Mouse (Mus musculus) gastrocnemius, postnatal 10 days (tissue): ENCODE results near the gene Vill. TPM values are rescaled to one million over a fixed set of nuclear protein-coding genes. Genes with fewer than 3 reads are reported as not detected.

ENCODE experiments used
- DNase-seq: peaks from one replicate; pipeline ENCODE4 v3.0.0; 2021; ENCODE audit warnings: mixed read lengths
- total RNA-seq, 2 experiments: library from RNA; stranded (reverse); gene quantifications; 2 replicates each; pipeline ENCODE4 v1.2.3; 2021

The Vill gene
- total RNA-seq, 2 experiments from 2014 or later = 0.52 to 0.81 TPM

GRCm38 (mm10) chr9:119034676-119035665 is 17.6 kb upstream of the Vill start:
- DNase-seq = no peak

DNA sequence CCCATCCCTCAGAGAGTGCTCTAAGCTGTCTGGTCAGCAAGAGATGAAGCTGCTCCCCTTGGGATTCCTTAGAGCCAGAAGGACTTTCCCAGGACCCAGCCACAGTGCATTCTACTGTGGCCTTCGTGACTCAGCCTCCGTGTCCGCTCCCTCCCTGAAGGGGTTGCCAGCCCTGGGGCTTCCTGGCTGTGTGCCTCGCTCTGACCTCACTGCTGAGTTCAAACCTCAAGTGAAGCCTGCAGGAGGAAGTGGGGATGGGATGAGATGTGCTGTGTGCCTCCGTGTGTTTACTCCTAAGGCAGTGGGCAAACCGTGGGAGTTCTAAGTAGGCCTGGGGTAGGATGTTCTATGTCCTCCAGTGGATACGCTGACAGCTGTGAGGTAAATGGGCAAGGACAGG is 16.7 kb upstream of the Vill start:
- peak; percentile 71 for DNase-seq

- no peak for DNase-seq
Measured at GRCm38 (mm10) chr9:119037076-119037730, 15.4 kb upstream of the Vill start.

- no peak for DNase-seq
Measured at GRCm38 (mm10) chr9:119038574-119038973, 14.0 kb upstream of the Vill start.

GRCm38 (mm10) chr9:119040101-119040775 is 12.3 kb upstream of the Vill start:
- DNase-seq = no peak

DNA sequence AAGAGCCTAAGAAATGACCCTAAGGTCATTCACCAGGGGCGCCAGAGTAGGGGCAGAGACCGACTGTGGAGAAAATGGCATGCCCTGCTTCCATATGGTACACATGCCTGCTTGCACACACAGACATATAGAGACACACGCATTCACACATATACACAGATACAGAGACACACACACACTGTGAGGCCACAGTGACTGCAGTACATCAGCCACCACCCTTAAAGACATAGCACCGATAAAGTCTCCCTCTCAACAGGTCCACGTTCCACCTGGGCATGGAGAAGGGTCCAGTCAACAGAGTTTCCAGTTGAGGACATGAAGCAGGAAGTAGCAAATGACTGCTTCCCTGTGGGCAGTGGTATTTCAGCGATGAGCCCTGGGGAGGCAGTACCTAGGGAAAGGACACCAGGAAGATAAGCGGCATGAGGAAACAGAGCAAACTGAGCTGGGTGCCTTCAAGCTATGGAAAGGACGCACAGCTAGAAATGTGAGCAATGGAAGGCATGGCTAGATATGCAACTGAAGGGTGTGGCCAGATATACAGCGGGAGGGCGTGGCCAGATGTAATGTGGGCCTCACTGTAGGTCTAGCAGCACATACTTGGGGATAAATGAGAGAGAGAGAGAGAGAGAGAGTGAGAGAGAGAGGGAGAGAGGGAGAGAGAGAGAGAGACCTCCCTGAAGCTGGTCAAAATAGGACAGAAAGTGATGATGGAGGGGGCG is 4.2 kb upstream of the Vill start:
- no peak for DNase-seq

GRCm38 (mm10) chr9:119051158-119051557 is 1.4 kb upstream of the Vill start:
- DNase-seq = no peak

DNA sequence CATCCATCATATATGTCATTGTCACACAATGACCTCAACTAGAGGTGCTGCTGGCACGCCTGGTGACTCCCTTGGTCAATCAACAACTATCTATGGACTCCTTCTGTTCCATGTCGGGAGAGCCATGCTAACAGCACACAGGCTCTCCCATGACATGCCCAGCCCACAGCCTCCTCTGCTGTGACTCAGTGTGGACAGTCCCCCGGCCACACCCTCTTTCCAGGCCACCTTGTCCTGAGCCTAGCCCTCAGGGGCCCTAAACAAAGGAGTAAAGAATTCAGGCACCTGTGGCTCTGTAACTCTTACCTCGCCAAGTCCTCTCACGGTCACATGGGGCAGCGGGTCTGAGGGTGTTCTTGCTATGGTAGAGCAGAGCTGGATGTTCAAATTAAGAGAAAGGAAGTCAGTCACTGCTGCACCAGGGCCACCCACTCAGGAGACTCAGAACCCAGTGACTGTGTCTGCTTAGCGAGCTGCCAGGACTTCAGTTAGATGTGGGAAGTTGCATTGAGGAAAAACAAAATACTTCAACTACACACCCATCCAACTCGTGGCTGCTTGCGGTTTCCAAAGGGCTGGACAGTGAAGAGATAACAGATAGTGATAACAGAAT is 1.5 kb downstream of the Vill start:
- no peak for DNase-seq

DNA sequence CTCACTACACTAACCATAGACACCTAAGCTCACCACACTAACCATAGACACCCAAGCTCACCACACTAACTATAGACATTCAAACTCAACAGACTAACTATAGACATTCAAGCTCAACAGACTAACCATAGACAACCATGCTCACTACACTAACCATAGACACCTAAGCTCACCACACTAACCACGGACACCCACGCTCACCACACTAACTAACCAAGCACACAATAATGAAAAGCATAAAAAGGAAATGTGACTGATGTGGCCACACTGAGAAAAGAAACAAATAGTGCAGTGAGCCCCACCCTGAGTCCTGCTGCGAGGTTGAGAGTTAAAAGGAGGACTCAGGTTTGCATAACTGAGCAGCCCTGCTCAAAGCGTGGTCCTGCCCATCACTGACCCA is 2.8 kb downstream of the Vill start:
- DNase-seq = no peak

- DNase-seq = no peak
Measured at GRCm38 (mm10) chr9:119058245-119058644, 5.7 kb downstream of the Vill start.

GRCm38 (mm10) chr9:119060701-119061100 is 8.1 kb downstream of the Vill start:
- DNase-seq = no peak

DNA sequence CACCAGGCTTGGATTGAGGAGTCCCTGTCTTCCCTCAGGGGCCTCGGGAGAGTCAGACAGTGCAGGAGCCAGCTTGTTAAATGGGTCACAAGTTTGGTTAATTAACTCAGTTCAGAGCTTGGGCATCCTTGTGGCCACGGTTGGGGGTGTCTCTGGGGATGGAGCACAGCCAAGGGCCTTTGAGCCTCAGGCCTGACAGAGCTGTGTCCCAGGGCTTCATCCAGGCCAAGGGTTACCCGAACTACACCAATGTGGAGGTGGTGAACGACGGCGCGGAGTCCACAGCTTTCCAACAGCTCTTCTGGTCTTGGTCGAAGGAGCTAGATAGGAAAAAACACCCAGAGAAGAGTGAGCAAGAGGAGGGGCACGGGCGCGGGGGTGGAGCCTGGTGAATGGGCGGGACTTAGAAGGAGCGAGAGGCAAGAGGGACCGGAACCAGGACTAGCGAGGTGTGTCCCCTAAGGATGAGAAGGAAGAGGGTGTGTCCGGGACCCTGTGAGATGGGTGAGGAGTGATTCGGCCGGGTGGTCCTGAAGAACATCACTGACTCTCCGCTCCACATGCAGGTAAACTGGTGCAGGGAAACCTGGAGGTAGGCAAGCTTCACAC is 10.6 kb downstream of the Vill start:
- DNase-seq = no peak

DNA sequence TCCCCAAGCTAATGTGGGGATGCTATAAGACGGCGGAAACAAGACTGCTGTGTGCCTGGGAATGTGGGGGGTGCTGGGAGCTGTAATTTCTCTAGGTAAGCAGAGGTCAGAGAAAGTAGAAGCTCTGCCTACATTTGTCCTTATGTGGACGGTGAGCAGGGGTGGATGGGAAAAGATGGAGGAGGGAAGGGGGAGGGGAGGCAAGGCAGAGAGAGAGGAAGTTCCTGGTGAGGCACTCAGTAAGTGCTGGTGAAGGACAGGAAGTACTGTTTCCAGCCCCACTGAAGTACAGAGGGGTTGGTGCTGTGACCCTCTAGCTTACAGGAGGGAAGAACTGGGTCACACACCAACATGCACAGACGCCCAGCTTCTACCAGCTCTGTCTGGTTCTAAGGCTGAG is 11.7 kb downstream of the Vill start:
- DNase-seq = no peak

GRCm38 (mm10) chr9:119067601-119068000 is 15.0 kb downstream of the Vill start:
- peak; percentile 86 for DNase-seq

DNA sequence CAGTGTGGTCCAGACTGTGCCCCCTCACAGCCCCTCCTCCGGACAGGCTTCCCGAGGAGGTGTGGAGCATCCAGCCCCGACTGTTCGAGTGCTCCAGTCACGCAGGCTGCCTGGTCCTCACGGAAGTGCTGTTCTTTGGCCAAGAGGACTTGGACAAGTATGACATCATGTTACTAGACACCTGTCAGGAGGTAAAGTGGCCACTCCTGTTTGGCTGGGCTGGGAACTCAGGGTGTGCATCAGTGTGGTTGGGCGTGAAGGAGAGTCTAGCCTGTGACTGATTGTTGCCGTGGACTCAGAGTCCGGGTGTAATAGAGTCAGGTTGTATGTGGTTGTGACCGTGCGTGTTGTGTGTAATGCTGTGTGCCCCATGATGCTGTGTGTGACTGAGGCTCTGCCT is 15.7 kb downstream of the Vill start:
- DNase-seq = no peak

DNA sequence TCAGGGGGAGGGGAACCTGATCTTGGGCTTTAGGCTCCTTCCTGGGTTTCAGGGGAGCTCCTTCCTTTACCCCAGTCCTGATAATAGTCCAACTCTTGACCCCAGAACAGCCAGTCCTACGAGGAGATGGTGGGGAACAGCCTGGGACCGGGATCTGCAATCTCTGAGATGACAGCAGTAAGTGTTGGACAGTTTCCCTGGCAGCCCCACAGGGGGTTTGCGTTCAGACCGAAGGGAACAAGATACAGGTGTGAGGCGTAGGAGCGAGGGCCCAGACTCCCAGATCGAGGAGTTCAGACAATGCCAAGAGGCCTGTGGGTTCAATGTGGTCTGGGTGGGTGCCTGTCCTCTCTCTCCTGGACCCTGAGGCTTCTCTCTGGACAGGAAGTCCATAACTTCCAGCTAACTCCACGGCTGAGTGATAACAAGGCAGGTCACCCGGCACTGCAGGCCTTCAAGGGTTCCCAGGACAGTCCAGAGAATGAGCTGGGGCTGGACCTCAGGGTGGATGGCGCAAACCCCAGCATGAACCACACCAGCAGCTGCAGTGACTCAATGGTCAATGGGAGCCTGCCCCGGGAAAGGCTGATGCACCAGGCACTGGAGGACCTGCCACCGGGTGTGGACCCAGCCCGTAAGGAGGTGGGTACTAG is 17.7 kb downstream of the Vill start:
- DNase-seq = no peak

DNA sequence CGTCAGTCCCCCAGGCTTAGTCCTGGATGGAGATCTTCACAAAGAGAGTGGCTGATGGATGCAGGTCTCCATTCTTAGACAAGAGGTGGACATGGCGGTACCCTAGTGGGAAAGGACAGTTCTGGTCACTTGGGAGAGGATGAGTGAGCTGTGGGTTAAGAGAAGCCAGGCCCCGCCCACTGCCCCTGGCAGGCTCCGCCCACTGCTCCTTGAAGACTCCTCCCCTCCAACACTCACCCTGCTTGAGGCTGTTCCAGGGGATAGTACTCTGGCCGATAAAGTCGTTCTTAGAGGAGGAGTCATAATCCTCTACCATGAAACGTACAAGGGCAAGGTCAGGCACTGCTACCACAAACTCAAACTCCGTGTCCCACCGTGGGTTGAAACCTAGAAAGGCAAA is 19.2 kb downstream of the Vill start:
- no peak for DNase-seq

DNA sequence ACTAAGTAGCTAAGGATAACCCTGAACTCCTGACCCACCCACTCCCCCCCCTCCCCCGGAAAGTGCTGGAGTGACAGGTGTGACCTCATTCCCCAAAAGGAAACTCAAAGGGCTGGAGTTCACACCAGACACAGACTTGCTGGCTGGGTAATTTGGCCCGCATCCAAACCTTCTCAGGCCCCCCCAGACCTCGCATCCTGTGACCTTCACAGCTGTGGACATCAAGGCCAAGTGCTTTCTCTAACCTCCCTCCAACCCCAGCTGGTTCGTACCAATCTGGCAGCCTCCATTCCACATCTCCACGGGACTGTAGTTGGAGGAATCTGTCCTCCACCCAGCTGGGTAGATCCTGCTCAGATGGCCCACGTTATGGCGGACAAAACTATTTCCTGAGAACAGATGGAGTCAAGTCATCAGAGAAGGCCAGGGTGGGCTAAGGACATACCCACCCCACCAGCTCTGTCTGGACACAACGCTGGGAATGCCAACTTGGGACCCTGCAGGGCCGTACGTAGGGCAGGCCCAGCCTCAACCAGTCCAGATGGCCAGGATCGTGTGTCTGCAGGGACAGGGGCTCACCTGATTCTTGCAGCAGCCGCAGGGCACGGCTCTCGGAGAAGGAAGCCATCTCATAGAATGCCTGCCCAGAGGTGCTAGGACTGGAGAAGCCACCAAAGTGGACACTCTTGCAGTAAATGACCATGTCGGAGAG is 20.8 kb downstream of the Vill start:
- DNase-seq = no peak

DNA sequence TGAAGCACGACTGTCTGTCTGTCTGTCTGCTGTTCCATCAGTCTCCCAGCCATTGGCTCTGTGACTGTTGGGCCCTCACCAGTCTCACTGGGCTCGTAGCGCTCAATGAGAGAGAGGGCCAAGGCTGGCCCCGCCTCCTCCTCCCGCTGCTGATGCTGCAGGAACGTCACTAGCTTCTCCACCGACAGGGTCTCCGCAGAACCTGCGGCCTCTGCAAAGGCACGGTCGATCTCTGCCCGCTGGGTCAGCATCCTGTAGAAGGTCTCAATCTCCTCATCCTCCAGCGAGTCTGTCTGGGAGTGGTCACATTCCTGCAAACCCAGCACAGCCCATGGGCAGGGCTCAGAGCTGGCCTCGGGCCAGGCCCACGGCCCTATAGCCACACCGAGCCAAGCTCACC is 23.1 kb downstream of the Vill start:
- DNase-seq = no peak

DNA sequence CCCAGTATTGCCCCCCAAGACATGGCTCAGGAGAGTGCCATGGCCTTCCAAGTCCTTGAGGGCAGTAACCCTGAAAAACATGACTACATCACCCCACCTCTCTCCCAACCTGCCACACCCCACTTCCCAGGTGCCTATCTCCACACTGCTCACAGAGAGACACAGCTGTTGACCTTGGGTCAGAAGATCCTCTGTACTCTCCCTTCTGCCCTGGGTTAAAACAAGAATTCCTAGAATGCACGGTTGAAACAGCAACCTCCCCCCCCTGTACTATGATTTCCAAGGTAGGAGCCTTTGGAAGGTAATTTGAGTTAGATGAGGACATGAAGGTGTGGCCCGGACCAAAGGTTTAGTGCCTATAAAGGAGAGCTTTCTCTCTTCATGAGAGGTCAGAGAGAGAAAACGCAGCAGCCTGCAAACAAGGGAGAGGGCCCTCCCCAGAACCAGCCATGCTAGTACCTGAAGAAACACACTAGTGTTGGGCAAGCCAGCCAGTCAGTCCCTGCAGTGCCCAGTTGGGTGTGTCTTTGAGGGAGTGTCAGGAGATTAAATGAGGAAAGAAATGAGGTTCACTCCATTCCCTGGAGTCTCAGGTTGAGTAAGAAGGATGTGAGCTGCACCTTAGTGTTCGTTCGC is 27.6 kb downstream of the Vill start:
- DNase-seq = no peak
